Mouse (Mus musculus) right cerebral cortex, postnatal 25 days (tissue): ENCODE results near the gene Astn2.

Experiments used
- DNase-seq: peaks from one replicate; pipeline ENCODE4 v3.0.0; 2022

Gene Astn2

GRCm38 (mm10) chr4:65964604-65965003 lies 439.8 kb downstream of the Astn2 start:
- DNase-seq, result no peak

DNA sequence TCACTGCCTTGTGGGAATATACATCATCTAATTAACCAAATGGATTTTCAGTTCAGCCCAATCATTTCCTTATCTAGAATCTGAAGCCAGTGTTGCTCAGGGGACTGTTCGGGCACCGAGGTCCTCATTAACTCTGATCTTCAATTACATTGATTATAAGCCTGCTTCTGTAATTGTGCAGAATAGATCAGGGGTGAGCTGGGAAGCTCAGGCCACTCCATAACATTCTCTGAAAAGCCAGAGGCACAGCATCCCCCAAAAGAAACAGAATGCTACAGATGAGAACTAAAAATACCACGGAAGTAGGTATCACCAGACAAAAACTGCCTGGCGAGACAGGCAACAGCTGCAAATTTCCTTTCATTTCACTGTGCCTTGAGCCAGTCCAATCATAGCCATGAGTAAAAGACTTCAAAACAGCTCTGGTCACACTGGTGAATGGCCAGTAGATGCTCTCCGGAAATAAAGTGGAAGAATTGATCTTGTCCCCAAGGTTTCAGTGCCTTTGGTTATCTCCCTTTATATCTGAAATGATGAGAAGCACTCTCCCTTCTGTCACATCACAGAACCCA lies 445.1 kb downstream of the Astn2 start:
- DNase-seq, result peak; percentile 20

DNA sequence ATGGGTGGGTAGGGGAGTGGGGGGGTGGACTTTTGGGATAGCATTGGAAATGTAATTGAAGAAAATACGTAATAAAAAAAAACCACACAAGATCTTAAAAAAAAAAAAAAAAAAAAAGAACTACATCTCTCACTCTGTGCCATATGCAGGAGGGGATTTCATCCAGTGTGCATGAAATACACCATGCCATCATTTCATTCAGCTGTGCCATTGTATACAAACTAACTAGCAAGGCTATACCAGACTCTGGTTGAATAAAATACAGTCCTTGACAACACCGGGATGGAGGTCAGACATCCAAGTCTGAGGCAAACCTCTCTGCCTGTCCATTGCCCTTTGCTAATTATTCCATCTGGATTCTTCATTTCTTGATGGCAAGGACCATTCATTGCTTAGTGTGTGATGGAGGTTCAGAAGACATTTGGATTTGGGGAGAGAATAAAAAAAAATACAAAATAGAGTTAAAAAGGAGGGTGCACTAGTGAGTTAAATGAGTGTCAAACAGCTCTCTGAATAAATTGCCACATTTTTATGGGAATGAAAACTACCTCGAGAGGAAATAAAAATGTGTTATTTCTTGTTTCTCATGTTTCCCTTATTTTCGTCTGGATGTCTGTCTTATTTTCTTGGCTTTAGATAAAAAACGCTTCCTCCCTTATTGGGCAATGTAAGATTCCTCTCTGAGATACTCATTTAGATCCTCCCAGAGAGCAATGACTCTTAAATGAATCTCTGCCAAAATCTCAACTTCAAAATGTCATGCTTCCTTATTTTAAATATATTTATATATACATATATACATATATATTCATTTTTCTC lies 445.8 kb downstream of the Astn2 start:
- no peak for DNase-seq

GRCm38 (mm10) chr4:65951918-65952317 lies 452.5 kb downstream of the Astn2 start:
- DNase-seq, result no peak

GRCm38 (mm10) chr4:65947141-65947649 lies 457.2 kb downstream of the Astn2 start:
- DNase-seq, result no peak

- no peak for DNase-seq
These were observed 458.4 kb downstream of the Astn2 start for GRCm38 (mm10) chr4:65946021-65946420.

GRCm38 (mm10) chr4:65930901-65931300 lies 473.5 kb downstream of the Astn2 start:
- no peak for DNase-seq

- DNase-seq, result no peak
These were observed 484.1 kb downstream of the Astn2 start for GRCm38 (mm10) chr4:65920294-65920693.

- DNase-seq, result no peak
These were observed 488.1 kb downstream of the Astn2 start for GRCm38 (mm10) chr4:65916027-65917008.

- no peak for DNase-seq
These were observed 492.0 kb downstream of the Astn2 start for GRCm38 (mm10) chr4:65912247-65912942.

DNA sequence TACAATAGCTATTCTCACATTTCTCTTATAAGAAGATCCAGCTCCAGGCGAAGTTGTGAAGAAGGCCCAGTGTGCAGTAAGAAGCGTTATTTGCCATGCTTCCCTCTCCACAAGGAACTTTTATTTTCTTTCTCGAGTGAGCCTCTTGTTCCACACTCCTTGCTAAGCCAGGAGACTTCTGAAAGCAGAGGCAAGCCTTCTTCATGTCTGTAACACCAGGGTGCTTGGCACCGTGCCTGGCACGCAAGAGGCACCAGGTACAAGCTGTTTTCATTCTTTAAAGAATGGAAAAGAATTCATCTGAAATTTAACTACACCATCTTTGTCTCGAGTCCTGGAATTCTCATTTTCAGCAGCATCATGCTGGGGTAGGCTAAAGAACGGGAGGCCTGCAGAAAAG lies 496.8 kb downstream of the Astn2 start:
- DNase-seq, result no peak

- DNase-seq, result no peak
These were observed 499.4 kb downstream of the Astn2 start for GRCm38 (mm10) chr4:65904963-65905362.

DNA sequence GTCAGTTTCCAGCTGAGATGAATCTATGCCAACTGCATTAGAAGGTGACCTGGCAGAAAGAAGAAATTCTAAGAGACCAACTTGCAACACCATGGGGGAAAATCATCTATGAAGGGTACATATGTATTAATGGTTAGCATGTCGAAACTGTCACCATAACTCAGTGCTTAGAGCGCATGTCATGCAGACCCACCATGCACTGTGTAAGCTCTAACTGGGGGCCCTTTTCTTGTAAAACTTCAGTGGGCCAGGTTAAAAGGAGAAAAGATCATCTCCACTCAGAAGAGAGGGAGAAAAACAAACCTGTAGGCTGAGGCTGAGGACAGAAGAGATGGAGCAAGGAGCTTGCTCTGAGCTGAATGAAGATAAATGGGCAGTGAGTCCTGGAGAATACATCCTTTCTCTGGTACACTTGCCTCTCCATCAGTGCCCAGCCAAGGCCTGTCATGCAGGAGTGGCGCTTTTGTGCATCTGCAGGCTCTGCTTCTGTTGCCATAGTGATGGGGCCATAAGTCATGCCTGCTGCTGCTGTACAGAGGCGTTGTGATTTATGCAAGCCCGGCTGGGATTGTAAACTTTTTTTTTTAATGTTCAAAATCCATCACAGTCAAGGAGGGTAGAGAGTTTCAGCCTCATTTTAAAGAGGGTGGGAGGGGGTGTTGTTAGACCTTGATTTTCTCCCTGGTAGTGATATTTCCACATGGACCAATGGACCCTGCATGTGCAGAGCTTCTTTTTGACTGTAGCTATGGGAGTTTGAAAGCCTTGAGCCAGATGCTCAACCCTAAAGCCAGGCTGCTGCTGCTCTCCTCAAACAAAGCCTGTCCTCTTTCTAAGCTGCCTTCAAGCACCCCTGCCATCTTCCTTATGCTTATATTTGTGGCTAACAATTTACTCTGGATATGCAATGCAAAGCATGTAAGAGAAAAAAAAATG lies 508.1 kb downstream of the Astn2 start:
- no peak for DNase-seq

GRCm38 (mm10) chr4:65888332-65888993 lies 515.9 kb downstream of the Astn2 start:
- DNase-seq, result no peak

DNA sequence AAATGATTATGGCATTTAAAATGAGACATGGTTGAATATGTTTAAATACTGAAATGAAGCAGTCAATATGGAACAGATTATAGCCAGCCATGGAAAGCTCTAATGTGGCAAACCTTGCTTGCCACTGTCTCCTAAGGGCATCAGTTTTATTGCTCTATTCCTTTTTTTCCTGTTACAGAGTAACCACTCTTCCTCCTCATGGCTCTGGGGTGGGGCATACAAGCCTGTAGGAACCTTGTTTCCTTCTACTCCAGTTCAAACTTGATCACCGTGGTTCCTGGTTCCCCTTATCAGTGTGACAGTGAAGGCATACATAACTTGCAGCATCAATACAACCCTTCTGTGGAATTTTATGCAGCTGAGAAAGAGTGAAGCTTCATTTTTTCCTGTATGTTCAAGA lies 517.5 kb downstream of the Astn2 start:
- no peak for DNase-seq

DNA sequence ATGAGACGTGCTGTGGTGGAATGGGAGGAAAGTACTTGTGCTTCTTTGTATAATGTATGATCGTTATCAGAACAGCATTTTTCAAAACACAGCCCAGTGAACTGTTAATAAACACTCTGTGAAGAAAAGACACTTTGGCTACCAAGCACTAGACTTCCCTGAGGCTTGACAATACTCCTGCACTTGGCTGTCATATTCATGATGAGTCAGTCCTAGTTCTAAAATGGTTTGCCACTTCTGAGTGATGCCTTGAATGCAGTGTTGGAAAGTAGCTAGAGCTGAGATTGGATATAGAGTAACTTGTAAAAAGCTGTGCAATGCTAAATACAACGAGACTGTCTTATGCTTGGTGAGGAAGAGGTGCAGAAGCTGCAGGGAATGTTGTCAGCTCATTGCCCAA lies 518.5 kb downstream of the Astn2 start:
- no peak for DNase-seq

DNA sequence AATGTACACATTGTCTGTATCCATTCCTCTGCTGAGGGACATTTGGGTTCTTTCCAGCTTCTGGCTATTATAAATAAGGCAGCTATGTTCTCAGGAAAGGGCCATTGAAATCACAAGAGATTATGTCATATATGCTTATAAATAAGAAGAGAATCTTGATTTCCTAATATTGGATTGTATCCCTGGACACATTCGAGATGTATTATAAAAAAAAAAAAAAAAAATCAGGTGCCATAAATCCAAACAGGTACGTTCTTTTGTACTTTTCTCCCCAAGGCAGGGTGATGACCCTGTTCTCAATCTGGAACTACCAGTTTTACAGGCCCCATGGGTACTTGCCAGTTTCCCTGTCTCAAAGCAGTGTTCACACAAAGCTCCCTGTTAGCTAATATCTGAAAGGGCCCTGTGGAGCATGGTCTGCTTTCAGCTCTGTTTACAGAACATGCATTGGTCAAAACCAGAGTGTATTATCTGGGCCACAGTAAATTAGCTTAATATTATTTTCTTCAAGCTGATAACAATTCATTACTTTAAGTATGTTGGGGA lies 530.1 kb downstream of the Astn2 start:
- no peak for DNase-seq

GRCm38 (mm10) chr4:65864551-65864950 lies 539.9 kb downstream of the Astn2 start:
- no peak for DNase-seq

DNA sequence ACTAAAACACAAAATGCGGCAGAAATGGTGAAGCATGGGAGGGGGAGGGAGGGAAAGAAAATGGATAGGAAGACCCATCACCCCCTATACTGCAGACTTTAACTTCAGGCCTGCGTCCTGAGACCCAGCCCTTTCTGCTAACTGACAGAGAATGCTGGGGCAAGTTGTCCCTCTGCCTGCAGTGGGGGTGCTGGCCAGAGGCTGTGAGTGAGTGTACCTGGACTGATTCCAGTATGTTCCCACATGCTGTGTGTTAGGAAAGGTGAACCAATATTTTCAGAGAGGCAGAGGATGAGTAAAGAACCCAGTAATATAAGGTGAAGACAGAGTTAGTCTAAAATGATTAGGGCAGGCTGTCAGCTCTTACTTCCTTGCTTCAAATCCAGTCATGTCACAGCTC lies 561.2 kb downstream of the Astn2 start:
- no peak for DNase-seq

DNA sequence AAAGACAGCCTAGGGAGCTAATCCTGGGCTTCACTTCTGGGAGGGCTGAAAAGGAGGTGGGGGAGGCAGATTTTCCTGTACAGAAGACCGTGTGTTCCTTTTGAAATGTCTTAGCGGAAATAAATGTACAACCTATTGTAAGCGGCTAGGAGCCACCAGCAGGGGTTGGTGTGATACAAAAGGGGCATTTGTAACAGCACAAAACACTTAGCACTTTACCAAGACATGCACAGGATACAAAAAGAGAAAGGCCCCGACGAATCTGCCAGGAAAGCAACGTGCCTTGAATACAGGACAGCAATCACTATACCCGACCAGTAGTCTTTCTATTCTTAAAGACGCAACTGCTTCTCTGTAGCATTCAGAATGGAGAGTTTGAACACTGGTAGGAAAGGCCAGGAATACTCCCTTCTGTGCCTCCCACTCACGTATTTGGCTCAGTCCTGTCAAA lies 564.8 kb downstream of the Astn2 start:
- peak; percentile 11 for DNase-seq
